Mouse (Mus musculus): ENCODE measurements around the gene Gm10097. TPM values are rescaled to one million over a fixed set of nuclear protein-coding genes. Genes with fewer than 3 reads are reported as not detected.

Gene Gm10097
- not detected in 2 replicates for polyA plus RNA-seq (2012; rRNA removed)

DNA sequence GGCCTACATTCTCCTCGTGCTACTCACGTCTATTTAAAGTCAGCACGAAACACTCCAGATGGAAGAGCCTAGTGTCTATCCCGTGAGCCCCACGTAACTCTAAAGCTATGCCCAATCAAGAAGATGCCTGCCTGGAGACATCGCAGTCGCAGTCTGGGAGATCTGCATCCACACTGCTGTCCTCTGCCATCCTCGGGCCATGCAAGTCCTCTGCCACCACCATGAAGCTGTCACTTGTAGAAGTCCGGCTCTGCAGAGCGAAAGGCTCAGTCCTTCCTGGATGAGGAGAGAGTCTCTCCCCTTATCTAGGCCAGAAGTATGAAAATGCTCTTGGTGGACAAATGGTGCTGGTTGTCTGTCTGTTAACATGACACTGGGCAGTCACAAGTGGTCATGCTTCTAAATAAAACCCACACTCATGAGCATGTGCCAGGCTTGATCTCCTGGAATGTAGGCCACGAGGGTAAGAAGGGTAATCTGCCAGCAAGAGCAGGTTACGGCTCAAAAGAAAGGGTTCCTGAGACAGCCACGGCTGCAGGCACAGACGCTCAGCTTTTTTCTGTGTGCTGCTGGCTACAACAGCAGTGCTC lies at the start of gene Gm10097:
Gene Gm10097, plus strand, starts transcription at position 517 of the 590 bp plus-strand sequence.

